Mouse (Mus musculus) inflammation-experienced regulatory T-cells (primary cell): ENCODE results near the gene Cyp2b10. TPM values are rescaled to one million over a fixed set of nuclear protein-coding genes. Genes with fewer than 3 reads are reported as not detected.

Experiments used
- polyA plus RNA-seq, 2 experiments: library from polyadenylated mRNA; unstranded; fragments of 100-300 nt; shearing (Covaris generic); gene quantifications; one replicate each; pipeline ENCODE4 v1.2.1; 2017

Cyp2b10 gene
- under 1 TPM in 1 of 2 experiments, not detected in 1; 0.61 TPM for polyA plus RNA-seq

DNA sequence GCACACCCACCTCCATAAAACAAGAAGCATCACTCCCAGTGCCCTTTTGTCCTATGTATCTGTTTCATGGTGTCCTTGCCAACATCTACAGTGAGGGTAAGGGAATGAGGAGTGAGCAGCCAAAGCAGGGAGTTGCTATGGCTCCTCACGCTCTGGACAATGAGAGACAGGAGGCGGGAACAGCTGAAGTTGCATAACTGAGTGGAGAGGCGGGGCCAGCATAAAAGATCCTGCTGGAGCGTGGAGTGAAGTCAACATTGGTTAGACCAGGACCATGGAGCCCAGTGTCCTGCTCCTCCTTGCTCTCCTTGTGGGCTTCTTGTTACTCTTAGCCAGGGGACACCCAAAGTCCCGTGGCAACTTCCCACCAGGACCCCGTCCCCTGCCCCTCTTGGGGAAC lies at the start of gene Cyp2b10:
TSS of gene Cyp2b10 (plus strand) at position 210 of the 400 bp plus-strand sequence.

Other genes starting within 250 kb of the Cyp2b10 start
- gene Bckdha, start 238.6 kb upstream of the Cyp2b10 start, polyA plus RNA-seq = 10 to 100 TPM; 45.4 to 49.0 TPM
- gene Exosc5, start 238.5 kb upstream of the Cyp2b10 start, polyA plus RNA-seq = 100 to 1,000 TPM; 104 to 107 TPM
- gene Tmem91, start 222.5 kb upstream of the Cyp2b10 start, polyA plus RNA-seq = 1 to 10 TPM; 3.3 to 3.8 TPM
- 10 to 100 TPM; 46.8 to 47.3 TPM for gene B9d2, start 216.8 kb upstream of the Cyp2b10 start, polyA plus RNA-seq
- gene Tgfb1, start 210.6 kb upstream of the Cyp2b10 start, polyA plus RNA-seq = 100 to 1,000 TPM; 127 to 144 TPM
- 10 to 100 TPM; 55.7 to 80.6 TPM for gene Ccdc97, start 178.5 kb upstream of the Cyp2b10 start, polyA plus RNA-seq
- 100 to 1,000 TPM in 1 of 2 experiments, 10 to 100 TPM in 1; 89.8 to 102 TPM for gene Hnrnpul1, start 142.9 kb upstream of the Cyp2b10 start, polyA plus RNA-seq
- 10 to 100 TPM; 18.5 to 49.0 TPM for gene Axl, start 108.9 kb upstream of the Cyp2b10 start, polyA plus RNA-seq
- 10 to 100 TPM in 1 of 2 experiments, 1 to 10 TPM in 1; 8.3 to 10.2 TPM for gene Cyp2s1, start 80.7 kb upstream of the Cyp2b10 start, polyA plus RNA-seq
- not detected for gene Cyp2b13, start 163.9 kb downstream of the Cyp2b10 start, polyA plus RNA-seq